ENCODE assay signal across 28 mouse cellular contexts in genomic region chr17:91657449-91657848, GRCm38 (mm10).
DNase-seq lines count a peak whose midpoint lies in the region; ATAC-seq and TF ChIP-seq lines count a peak whose summit lies in the region.
"Had no signal": no experiment of that assay in that cellular context is flagged by ENCODE, and none has a peak within 500 bp of the region (broad histone marks: within the 10 kb centered on the region; RNA-seq: fewer than 3 reads in every experiment).

No protein-coding gene starts in this region.

- no peaks in the 10 kb centered on the region for H3K36me3 ChIP-seq in embryonic facial prominence, embryonic 14.5 days (ENCODE audit: control insufficient read depth, insufficient read depth, low read length)
- no peaks in the 10 kb centered on the region for H3K36me3 ChIP-seq in embryonic facial prominence, embryonic 10.5 days (replicated peaks)
- H3K36me3 ChIP-seq in neural tube, embryonic 14.5 days (ENCODE audit: control insufficient read depth, insufficient read depth, low read length) = no peaks in the 10 kb centered on the region
- H3K36me3 ChIP-seq in neural tube, embryonic 15.5 days = no peaks in the 10 kb centered on the region
- no peaks in the 10 kb centered on the region for H3K36me3 ChIP-seq in midbrain, embryonic 12.5 days
- H3K36me3 ChIP-seq in midbrain, postnatal 0 days (ENCODE audit: insufficient read depth, low read length) = no peaks in the 10 kb centered on the region
- no peaks in the 10 kb centered on the region for H3K36me3 ChIP-seq in stomach, postnatal 0 days (ENCODE audit: control insufficient read depth, insufficient read depth, low read length)
- H3K36me3 ChIP-seq: hindbrain, embryonic 13.5 days; liver, embryonic 12.5 days had no signal

- TF ChIP-seq CTCF in midbrain, postnatal 0 days (IDR thresholded peaks at IDR 0.05) = no peak
- no peak for TF ChIP-seq CTCF in stomach, postnatal 0 days (IDR thresholded peaks at IDR 0.05; ENCODE audit: low read depth)

- no peak for TF ChIP-seq EP300 in stomach, postnatal 0 days (optimal IDR thresholded peaks at IDR 0.05)

- ATAC-seq in embryonic facial prominence, embryonic 14.5 days (ENCODE audit: low read depth) = 0 out of 2 replicates have a peak, but pooled peaks have one; percentile 12
- peak; percentile 56 for ATAC-seq in neural tube, embryonic 14.5 days (ENCODE audit: low read depth)
- ATAC-seq in neural tube, embryonic 15.5 days (ENCODE audit: low FRiP score) = no peak; the same call in 1 of the 2 replicates
- ATAC-seq in midbrain, embryonic 12.5 days (ENCODE audit: low FRiP score, low read depth) = peak; percentile 75
- ATAC-seq in midbrain, postnatal 0 days (ENCODE audit: low FRiP score) = no peak
- no peak for ATAC-seq in stomach, postnatal 0 days (ENCODE audit: low FRiP score, low TSS enrichment)
- ATAC-seq: activated CD4-positive, CD25-positive, alpha-beta regulatory T cell, adult 4 months; inflammation-experienced regulatory T-cells, adult 6 months; liver, embryonic 12.5 days; liver, postnatal 0 days had no signal

- no peaks in the 10 kb centered on the region for H3K4me1 ChIP-seq in embryonic facial prominence, embryonic 14.5 days (ENCODE audit: control insufficient read depth, insufficient read depth, low read length)
- H3K4me1 ChIP-seq in embryonic facial prominence, embryonic 10.5 days = no peaks in the 10 kb centered on the region
- H3K4me1 ChIP-seq in neural tube, embryonic 14.5 days (ENCODE audit: control insufficient read depth, insufficient read depth, low read length) = no peaks in the 10 kb centered on the region
- H3K4me1 ChIP-seq in neural tube, embryonic 15.5 days = no peaks in the 10 kb centered on the region
- no peaks in the 10 kb centered on the region for H3K4me1 ChIP-seq in midbrain, embryonic 12.5 days
- no peaks in the 10 kb centered on the region for H3K4me1 ChIP-seq in midbrain, postnatal 0 days (ENCODE audit: insufficient read depth, low read length)
- no peaks in the 10 kb centered on the region for H3K4me1 ChIP-seq in stomach, postnatal 0 days (replicated peaks; ENCODE audit: control insufficient read depth, insufficient read depth)
- H3K4me1 ChIP-seq: hindbrain, embryonic 13.5 days; liver, embryonic 12.5 days had no signal

- H3K9ac ChIP-seq in embryonic facial prominence, embryonic 14.5 days (ENCODE audit: low read depth, low read length) = no peak overlapping the region
- no peak overlapping the region for H3K9ac ChIP-seq in neural tube, embryonic 14.5 days (replicated peaks; ENCODE audit: low read depth, low read length)
- no peak overlapping the region for H3K9ac ChIP-seq in neural tube, embryonic 15.5 days (replicated peaks)
- H3K9ac ChIP-seq in midbrain, embryonic 12.5 days (replicated peaks) = no peak overlapping the region
- H3K9ac ChIP-seq in midbrain, postnatal 0 days (replicated peaks; ENCODE audit: low read length, poor library complexity, severe bottlenecking) = no peak overlapping the region
- H3K9ac ChIP-seq in stomach, postnatal 0 days (ENCODE audit: low read length) = no peak overlapping the region
- H3K9ac ChIP-seq: hindbrain, embryonic 13.5 days; liver, embryonic 12.5 days; liver, postnatal 0 days had no signal

- peak; percentile 26 for DNase-seq in embryonic facial prominence, embryonic 14.5 days (ENCODE audit: low spot score)
- no peak for DNase-seq in embryonic facial prominence, embryonic 10.5 days (ENCODE audit: low spot score)
- peak; percentile 5 for DNase-seq in midbrain, postnatal 0 days (ENCODE audit: low spot score)
- no peak for DNase-seq in spleen, postnatal 14 days (ENCODE audit: low spot score in 2 of 2)
- no peak for DNase-seq in stomach, postnatal 0 days (ENCODE audit: low spot score)
- DNase-seq: adrenal gland, adult 2 months; adrenal gland, postnatal 36 days; cerebellum, adult 8-10 months; cerebellum, postnatal 25 days; gastrocnemius, postnatal 10 days; heart, postnatal 14 days; kidney, adult 11 months; kidney, postnatal 36 days; left cerebral cortex, postnatal 4 days; liver, postnatal 0 days; lung, postnatal 36 days; right cerebral cortex, adult 18-20 months; right cerebral cortex, postnatal 4 days; thymus, postnatal 25 days had no signal

- H3K4me3 ChIP-seq in embryonic facial prominence, embryonic 14.5 days (ENCODE audit: low read depth, low read length) = no peak overlapping the region
- H3K4me3 ChIP-seq in embryonic facial prominence, embryonic 10.5 days = no peak overlapping the region
- no peak overlapping the region for H3K4me3 ChIP-seq in neural tube, embryonic 14.5 days (ENCODE audit: low read depth, low read length)
- H3K4me3 ChIP-seq in neural tube, embryonic 15.5 days (replicated peaks) = no peak overlapping the region
- H3K4me3 ChIP-seq in midbrain, embryonic 12.5 days = no peak overlapping the region
- no peak overlapping the region for H3K4me3 ChIP-seq in midbrain, postnatal 0 days (ENCODE audit: low read depth, low read length)
- no peak overlapping the region for H3K4me3 ChIP-seq in stomach, postnatal 0 days (ENCODE audit: low read depth, low read length)
- H3K4me3 ChIP-seq: hindbrain, embryonic 13.5 days; layer of hippocampus, adult 2 months; liver, embryonic 12.5 days had no signal

- H3K27me3 ChIP-seq in embryonic facial prominence, embryonic 14.5 days (replicated peaks; ENCODE audit: control insufficient read depth, insufficient read depth, low read length) = no peaks in the 10 kb centered on the region
- H3K27me3 ChIP-seq in embryonic facial prominence, embryonic 10.5 days (replicated peaks; ENCODE audit: low read depth, poor library complexity, severe bottlenecking) = no peaks in the 10 kb centered on the region
- no peaks in the 10 kb centered on the region for H3K27me3 ChIP-seq in neural tube, embryonic 14.5 days (ENCODE audit: control insufficient read depth, insufficient read depth, low read length)
- H3K27me3 ChIP-seq in neural tube, embryonic 15.5 days (replicated peaks) = no peaks in the 10 kb centered on the region
- H3K27me3 ChIP-seq in midbrain, embryonic 12.5 days = no peaks in the 10 kb centered on the region
- H3K27me3 ChIP-seq in midbrain, postnatal 0 days (ENCODE audit: insufficient read depth, low read length) = no peaks in the 10 kb centered on the region
- H3K27me3 ChIP-seq in stomach, postnatal 0 days (ENCODE audit: control insufficient read depth, insufficient read depth, low read length) = no peaks in the 10 kb centered on the region
- H3K27me3 ChIP-seq: CH12.LX; hindbrain, embryonic 13.5 days; liver, embryonic 12.5 days had no signal

- no peak overlapping the region for H3K27ac ChIP-seq in embryonic facial prominence, embryonic 14.5 days (replicated peaks; ENCODE audit: low read depth, low read length)
- H3K27ac ChIP-seq in embryonic facial prominence, embryonic 10.5 days (replicated peaks) = no peak overlapping the region
- no peak overlapping the region for H3K27ac ChIP-seq in neural tube, embryonic 14.5 days (ENCODE audit: low read depth, low read length)
- no peak overlapping the region for H3K27ac ChIP-seq in neural tube, embryonic 15.5 days (replicated peaks)
- no peak overlapping the region for H3K27ac ChIP-seq in midbrain, embryonic 12.5 days (replicated peaks)
- H3K27ac ChIP-seq in midbrain, postnatal 0 days (ENCODE audit: low read depth, low read length) = no peak overlapping the region
- H3K27ac ChIP-seq in stomach, postnatal 0 days (replicated peaks) = no peak overlapping the region
- H3K27ac ChIP-seq: hindbrain, embryonic 13.5 days; layer of hippocampus, adult 2 months; liver, embryonic 12.5 days had no signal

- no peaks in the 10 kb centered on the region for H3K9me3 ChIP-seq in embryonic facial prominence, embryonic 14.5 days (ENCODE audit: control insufficient read depth, low read length)
- no peaks in the 10 kb centered on the region for H3K9me3 ChIP-seq in embryonic facial prominence, embryonic 10.5 days
- H3K9me3 ChIP-seq in neural tube, embryonic 14.5 days (ENCODE audit: control insufficient read depth, low read length) = no peaks in the 10 kb centered on the region
- H3K9me3 ChIP-seq in neural tube, embryonic 15.5 days (replicated peaks) = no peaks in the 10 kb centered on the region
- no peaks in the 10 kb centered on the region for H3K9me3 ChIP-seq in midbrain, embryonic 12.5 days
- H3K9me3 ChIP-seq in midbrain, postnatal 0 days (ENCODE audit: low read length) = no peaks in the 10 kb centered on the region
- H3K9me3 ChIP-seq in stomach, postnatal 0 days (ENCODE audit: control insufficient read depth, low read length) = no peaks in the 10 kb centered on the region
- H3K9me3 ChIP-seq: hindbrain, embryonic 13.5 days; liver, embryonic 12.5 days had no signal

- no peak overlapping the region for H3K4me2 ChIP-seq in embryonic facial prominence, embryonic 14.5 days (ENCODE audit: low read depth, low read length)
- no peak overlapping the region for H3K4me2 ChIP-seq in neural tube, embryonic 14.5 days (ENCODE audit: low read depth, low read length)
- H3K4me2 ChIP-seq in neural tube, embryonic 15.5 days = no peak overlapping the region
- no peak overlapping the region for H3K4me2 ChIP-seq in midbrain, embryonic 12.5 days (replicated peaks)
- no peak overlapping the region for H3K4me2 ChIP-seq in midbrain, postnatal 0 days (ENCODE audit: low read depth, low read length, poor library complexity, severe bottlenecking)
- H3K4me2 ChIP-seq in stomach, postnatal 0 days (replicated peaks; ENCODE audit: low read depth) = no peak overlapping the region
- H3K4me2 ChIP-seq: hindbrain, embryonic 13.5 days; liver, embryonic 12.5 days had no signal

Comparison
In these comparisons a context has a peak if more than half of its experiments do, and no peak if none do; other contexts are left out.
1. ATAC-seq: peak in embryonic facial prominence, embryonic 14.5 days (single experiment), neural tube, embryonic 14.5 days (single experiment) and midbrain, embryonic 12.5 days (single experiment); none in neural tube, embryonic 15.5 days (single experiment), midbrain, postnatal 0 days (single experiment) and stomach, postnatal 0 days (single experiment).
2. DNase-seq: peak in embryonic facial prominence, embryonic 14.5 days (single experiment) and midbrain, postnatal 0 days (single experiment); none in embryonic facial prominence, embryonic 10.5 days (single experiment), spleen, postnatal 14 days (0 of 2) and stomach, postnatal 0 days (single experiment).